Mouse (Mus musculus) urinary bladder, postnatal 10 days (tissue): ENCODE data around the gene Sgpp1.
"Not testable (repeated sequence)": the region's sequence is repeated elsewhere in the genome, so short reads cannot be mapped to it uniquely, and the experiment has no call there.

ENCODE experiments used
- DNase-seq: peaks from one replicate; pipeline ENCODE4 v3.0.0; 2022; ENCODE audit warnings: low spot score

The Sgpp1 gene

GRCm38 (mm10) chr12:75731927-75732443 lies 3.5 kb downstream of the Sgpp1 start:
- no peak for DNase-seq

DNA sequence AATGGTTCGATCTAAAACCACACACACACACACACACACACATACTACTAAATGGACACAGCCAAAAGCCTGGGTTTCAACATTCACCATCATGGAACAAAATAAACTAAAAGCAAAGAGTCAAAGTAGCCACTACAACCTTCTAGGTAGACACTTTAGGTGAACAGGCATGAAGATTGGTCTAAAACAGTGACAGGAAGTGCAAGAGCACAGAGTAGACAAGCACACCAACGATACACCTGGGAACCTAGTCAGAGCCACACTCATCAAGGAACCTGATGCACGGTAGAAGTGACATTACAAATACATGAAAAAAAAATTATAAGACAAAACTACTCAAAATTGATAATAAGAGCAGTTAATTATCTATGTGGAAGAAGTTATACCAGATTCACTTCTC lies 4.0 kb downstream of the Sgpp1 start:
- no peak for DNase-seq

GRCm38 (mm10) chr12:75730458-75730857 lies 5.1 kb downstream of the Sgpp1 start:
- DNase-seq: no peak

DNA sequence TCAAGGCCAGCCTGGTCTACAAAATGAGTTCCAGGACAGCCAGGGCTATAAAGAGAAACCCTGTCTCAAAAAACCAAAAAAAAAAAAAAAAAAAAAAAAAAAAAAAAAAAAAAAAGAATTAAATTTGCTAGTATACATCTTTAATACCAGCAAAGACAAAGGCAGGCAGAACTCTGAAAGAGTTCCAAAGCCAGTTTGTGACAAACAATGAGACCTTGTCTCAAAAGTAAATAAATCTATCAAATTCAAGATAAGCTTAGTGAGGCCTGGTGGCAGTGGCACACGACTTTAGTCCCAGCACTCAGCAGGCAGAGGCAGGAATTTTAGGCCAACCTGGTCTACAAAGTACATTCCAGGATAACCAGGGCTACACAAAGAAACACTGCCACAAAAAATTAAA lies 5.7 kb downstream of the Sgpp1 start:
- no peak for DNase-seq

GRCm38 (mm10) chr12:75727333-75728125 lies 8.0 kb downstream of the Sgpp1 start:
- DNase-seq: no peak

DNA sequence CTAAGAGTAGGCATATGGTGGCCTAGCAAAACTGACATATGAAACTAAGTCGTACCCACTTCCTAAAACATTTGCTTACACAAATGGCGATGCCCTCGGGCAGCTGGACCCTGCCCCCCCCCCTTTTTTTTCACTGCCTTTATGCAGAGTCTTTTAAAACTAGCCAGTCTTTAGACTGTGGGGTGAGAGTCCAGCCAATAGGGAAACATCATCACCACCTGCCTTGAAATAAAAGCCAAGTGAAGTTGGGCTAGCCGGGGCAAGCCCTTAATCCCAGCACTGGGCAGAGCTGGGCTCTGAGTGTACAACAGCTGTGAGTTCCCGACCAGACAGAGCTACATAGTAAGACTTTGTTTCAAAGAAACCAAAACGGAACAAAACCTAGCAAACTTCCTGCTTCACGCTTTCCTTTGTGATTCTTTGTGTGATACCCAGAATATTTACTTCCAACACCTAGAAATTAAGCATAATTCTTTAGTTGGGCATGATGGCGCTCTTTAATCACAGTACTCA lies 9.1 kb downstream of the Sgpp1 start:
- no peak for DNase-seq

DNA sequence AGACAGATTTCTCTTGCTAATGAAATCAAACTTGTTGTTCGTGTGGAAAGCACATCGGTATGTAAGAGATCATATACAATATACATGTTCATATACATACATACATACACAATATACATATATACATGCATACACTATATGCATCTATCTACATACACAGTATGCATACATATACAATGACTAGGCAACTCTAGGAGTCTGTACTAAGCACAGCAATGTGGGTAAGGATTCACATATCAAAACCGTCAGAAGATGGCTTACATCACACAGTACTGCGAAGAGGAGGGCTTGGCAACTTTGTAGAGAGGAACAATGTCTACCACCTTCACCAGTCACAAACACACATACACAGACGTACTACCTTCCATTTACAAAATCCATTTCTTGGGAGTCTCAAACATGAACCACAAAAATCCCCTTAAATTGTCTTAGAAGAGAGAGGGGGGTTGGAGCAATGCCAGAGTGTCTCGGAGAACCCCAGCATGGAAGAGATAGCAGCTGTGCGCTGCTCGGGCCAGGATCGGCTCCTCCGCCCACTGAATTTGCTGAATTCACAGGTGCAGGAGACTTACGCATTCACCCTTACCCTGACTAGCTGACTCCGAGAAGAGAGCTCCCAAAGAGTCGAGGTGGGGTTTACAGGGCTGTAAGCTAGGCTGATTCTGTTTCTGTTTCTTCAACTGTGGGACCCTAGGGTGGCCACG lies 10.8 kb downstream of the Sgpp1 start:
- no peak for DNase-seq

DNA sequence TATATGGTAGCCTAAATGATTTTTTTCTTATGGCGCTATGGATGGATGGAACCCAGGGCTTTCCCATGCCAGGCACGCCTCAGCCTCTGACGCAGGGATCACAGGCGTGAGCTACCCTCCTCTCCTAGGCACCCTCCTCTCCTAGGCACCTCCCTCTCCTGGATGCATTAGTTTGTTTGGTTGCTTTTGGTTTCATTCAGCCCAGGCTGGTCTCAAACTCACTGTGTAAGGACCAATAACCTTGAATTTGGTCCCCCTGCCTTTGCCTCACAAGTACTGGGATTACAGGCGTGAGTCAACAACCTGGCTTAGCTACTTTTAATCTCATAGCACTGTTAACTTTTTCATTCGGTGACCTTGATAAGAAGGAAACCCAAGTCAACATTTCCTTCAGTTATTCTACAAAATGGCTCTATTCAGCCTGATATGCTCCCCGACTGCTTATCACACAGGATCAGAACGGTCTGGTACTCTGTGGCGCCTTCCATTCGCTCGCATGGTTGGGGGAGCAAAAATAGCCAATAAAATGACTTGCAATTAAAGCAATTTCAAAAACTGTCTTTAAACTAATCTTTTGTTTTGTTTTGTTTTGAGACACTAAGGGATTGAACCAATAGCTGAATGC lies 11.6 kb downstream of the Sgpp1 start:
- no peak for DNase-seq

- no peak for DNase-seq
These were observed 13.6 kb downstream of the Sgpp1 start for GRCm38 (mm10) chr12:75721941-75722340.

DNA sequence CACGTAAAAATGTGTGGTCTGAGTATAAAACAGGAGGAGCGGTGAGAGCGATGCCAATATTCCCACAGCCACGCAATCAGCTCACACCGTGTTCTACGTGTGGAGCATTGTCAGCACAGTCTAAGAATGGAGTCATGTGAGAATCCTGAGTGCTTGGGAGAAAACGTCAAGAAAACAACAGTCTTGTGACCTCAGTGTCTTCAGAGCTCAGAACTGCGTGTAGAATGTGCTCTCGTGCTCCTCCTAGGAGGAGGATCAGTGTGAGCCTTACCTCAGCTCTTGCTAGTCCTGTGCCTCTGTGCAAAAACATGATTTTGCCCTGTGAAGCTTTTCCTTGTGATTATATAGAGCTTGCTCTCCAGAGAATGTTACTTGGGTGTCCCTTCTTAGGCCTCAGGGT lies 14.5 kb downstream of the Sgpp1 start:
- no peak for DNase-seq

GRCm38 (mm10) chr12:75713596-75713995 lies 21.9 kb downstream of the Sgpp1 start:
- DNase-seq: no peak

DNA sequence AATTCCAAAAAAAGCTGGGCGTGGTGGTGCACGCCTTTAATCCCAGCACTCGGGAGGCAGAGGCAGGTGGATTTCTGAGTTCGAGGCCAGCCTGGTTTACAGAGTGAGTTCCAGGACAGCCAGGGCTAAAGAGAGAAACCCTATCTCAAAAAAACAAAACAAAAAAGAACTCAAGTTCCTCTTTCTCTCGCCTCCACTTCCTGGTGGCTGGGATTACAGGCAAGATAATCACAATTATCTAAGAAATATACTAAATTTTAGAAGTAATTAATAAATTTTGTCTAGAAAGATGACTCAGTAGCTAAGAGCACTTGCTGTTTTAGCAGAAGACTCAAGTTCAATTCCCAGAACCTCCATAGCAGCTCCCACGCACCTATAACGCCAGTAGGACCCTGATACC lies 22.6 kb downstream of the Sgpp1 start:
- DNase-seq: not testable (repeated sequence)

GRCm38 (mm10) chr12:75710596-75711376 lies 24.7 kb downstream of the Sgpp1 start:
- no peak for DNase-seq

DNA sequence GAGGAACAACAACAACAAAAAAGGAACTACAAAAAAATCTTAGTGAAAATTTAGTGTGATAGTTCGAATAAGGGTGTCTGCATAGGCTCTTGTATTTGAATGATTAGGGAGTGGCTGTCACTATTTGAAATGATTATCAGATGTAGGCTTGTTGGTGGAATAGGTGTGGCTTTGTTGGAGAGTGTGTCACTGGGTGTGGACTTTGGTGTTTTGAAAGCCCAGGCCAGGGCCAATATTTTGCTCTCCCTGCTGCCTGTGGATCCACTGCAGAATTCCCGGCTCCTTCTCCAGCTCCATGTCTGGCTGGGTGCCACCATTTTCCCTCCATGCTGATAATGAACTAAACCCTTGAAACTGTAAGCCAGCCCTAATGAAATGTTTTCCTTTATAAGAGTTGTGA lies 26.0 kb downstream of the Sgpp1 start:
- no peak for DNase-seq

DNA sequence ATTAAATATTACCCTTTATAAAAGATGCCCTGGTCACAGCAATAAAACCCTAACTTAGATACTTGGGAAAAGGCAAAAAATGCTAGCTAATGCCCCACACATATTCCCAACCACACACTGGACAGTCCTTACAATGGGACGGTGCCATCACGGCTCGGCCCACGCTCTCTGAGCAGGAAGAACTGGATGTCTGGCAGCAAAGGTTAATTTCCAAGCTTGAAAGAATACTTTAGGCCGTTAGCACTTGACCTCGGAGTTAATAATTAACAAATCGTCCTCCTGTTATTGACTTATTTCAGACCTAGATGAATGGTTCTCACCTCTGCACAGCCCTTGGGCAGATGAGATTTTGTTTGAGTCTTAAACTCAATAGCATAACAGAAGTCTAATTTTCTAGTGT lies 28.9 kb downstream of the Sgpp1 start:
- DNase-seq: no peak

- no peak for DNase-seq
These were observed 32.8 kb downstream of the Sgpp1 start for GRCm38 (mm10) chr12:75702739-75703122.

GRCm38 (mm10) chr12:75702084-75702738 lies 33.3 kb downstream of the Sgpp1 start:
- no peak for DNase-seq

GRCm38 (mm10) chr12:75701173-75702083 lies 34.1 kb downstream of the Sgpp1 start:
- DNase-seq: no peak

GRCm38 (mm10) chr12:75698692-75699091 lies 36.8 kb downstream of the Sgpp1 start:
- no peak for DNase-seq

- DNase-seq: not testable (repeated sequence)
These were observed 39.7 kb downstream of the Sgpp1 start for GRCm38 (mm10) chr12:75695845-75696244.
